Mouse (Mus musculus): ENCODE measurements at regions not wholly inside any gene's neighbourhood (a gene's known extent, or its start where the extent isn't known, plus 50 kb on each side); places are given as distances from the start of the nearest gene placed in this dataset.

DNA sequence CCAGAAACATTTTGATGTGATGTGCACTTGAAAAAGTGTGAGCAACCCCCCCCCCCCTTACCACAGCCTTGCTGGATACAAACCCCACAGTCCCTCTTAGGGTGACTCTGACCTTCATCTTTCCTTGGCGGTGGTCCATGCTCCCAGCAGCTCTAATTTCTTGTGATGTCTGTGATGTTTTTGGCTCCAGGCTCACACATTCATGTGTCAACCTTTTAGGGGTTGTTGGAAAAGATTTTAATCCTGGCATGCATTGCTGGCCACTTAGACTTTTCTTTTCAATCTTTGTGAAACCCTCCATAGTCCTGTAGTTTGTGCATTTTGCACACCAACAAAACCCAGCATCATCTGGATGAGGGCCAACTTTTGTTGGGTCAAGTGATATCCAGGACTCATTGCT lies 134.9 kb upstream of the Igfbp3 start:
- TF ChIP-seq CTCF (IDR thresholded peaks at IDR 0.05; ENCODE audit: control insufficient read depth, insufficient read depth, insufficient read length) (no peak), CEBPB (IDR thresholded peaks at IDR 0.05; ENCODE audit: low read depth) (no peak), USF1 (IDR thresholded peaks at IDR 0.05; ENCODE audit: low read depth) (no peak), MAX (IDR thresholded peaks at IDR 0.05) (no peak), MYOD1 (IDR thresholded peaks at IDR 0.05; ENCODE audit: control insufficient read depth, insufficient read length, low read depth) (no peak), MYOG (IDR thresholded peaks at IDR 0.05; ENCODE audit: control insufficient read depth, extremely low read depth, insufficient read length) (no peak), FOSL1 (IDR thresholded peaks at IDR 0.05; ENCODE audit: insufficient read depth, low read length, poor library complexity, severe bottlenecking) (no peak)
